ENCODE assay signal across 12 mouse cellular contexts in genomic region chr1:107914671-107915590, GRCm38 (mm10).
DNase-seq lines count a peak whose midpoint lies in the region; ATAC-seq and TF ChIP-seq lines count a peak whose summit lies in the region.
"Had no signal": no experiment of that assay in that cellular context is flagged by ENCODE, and none has a peak within 500 bp of the region (broad histone marks: within the 10 kb centered on the region; RNA-seq: fewer than 3 reads in every experiment).

No protein-coding gene starts in this region.

- H3K36me3 ChIP-seq in liver, adult 2 months (ENCODE audit: control insufficient read depth, insufficient read depth, low read length) = no peaks in the 10 kb centered on the region
- H3K36me3 ChIP-seq in liver, embryonic 11.5 days (ENCODE audit: control insufficient read depth, insufficient read depth, low read length) = no peaks in the 10 kb centered on the region
- H3K36me3 ChIP-seq in kidney, embryonic 15.5 days = no peaks in the 10 kb centered on the region
- no peaks in the 10 kb centered on the region for H3K36me3 ChIP-seq in neural tube, embryonic 14.5 days (ENCODE audit: control insufficient read depth, insufficient read depth, low read length)
- H3K36me3 ChIP-seq: stomach, embryonic 15.5 days had no signal

- DNase-seq in frontal cortex, postnatal 10 days (ENCODE audit: low spot score in 2 of 2) = no peak
- DNase-seq in liver, adult 2 months (ENCODE audit: extremely low read depth, low read depth, low spot score) = peak; percentile 70
- no peak for DNase-seq in liver, embryonic 11.5 days (ENCODE audit: low spot score)
- no peak for DNase-seq in cerebellum, adult 8-10 months
- no peak for DNase-seq in adrenal gland, adult 18-20 months (ENCODE audit: low spot score in 2 of 2)
- DNase-seq: gastrocnemius, postnatal 10 days; right cerebral cortex, postnatal 25 days had no signal

- peak; percentile 95 for ATAC-seq in frontal cortex, adult (ENCODE audit: low TSS enrichment)
- ATAC-seq in liver, embryonic 11.5 days (replicated peaks; ENCODE audit: low FRiP score) = no peak
- ATAC-seq in kidney, embryonic 15.5 days (replicated peaks; ENCODE audit: low FRiP score) = peak; percentile 59; the same call in 1 of the 2 replicates
- peak; percentile 67 for ATAC-seq in neural tube, embryonic 14.5 days (ENCODE audit: low read depth)

- no peak overlapping the region for H3K9ac ChIP-seq in liver, adult 2 months (ENCODE audit: low read depth, low read length)
- no peak overlapping the region for H3K9ac ChIP-seq in liver, embryonic 11.5 days (ENCODE audit: low read depth, low read length)
- H3K9ac ChIP-seq in kidney, embryonic 15.5 days = no peak overlapping the region
- H3K9ac ChIP-seq in neural tube, embryonic 14.5 days (replicated peaks; ENCODE audit: low read depth, low read length) = no peak overlapping the region
- H3K9ac ChIP-seq: stomach, embryonic 15.5 days had no signal

- H3K4me3 ChIP-seq in liver, adult 2 months (ENCODE audit: insufficient read depth, low read depth, low read length) = no peak overlapping the region
- no peak overlapping the region for H3K4me3 ChIP-seq in liver, embryonic 11.5 days (ENCODE audit: low read depth, low read length)
- H3K4me3 ChIP-seq in kidney, embryonic 15.5 days (replicated peaks) = no peak overlapping the region
- no peak overlapping the region for H3K4me3 ChIP-seq in neural tube, embryonic 14.5 days (ENCODE audit: low read depth, low read length)
- H3K4me3 ChIP-seq: layer of hippocampus, adult 2 months; stomach, embryonic 15.5 days had no signal

- H3K4me1 ChIP-seq in liver, adult 2 months (ENCODE audit: control insufficient read depth, insufficient read depth, low read length) = peaks cover 6% of the 10 kb centered on the region; the same call in 1 of the 2 replicates
- H3K4me1 ChIP-seq in liver, embryonic 11.5 days (replicated peaks; ENCODE audit: control insufficient read depth, insufficient read depth, low read length) = no peaks in the 10 kb centered on the region; the same call in 1 of the 2 replicates
- H3K4me1 ChIP-seq in kidney, embryonic 15.5 days = peaks cover 17% of the 10 kb centered on the region
- H3K4me1 ChIP-seq in neural tube, embryonic 14.5 days (ENCODE audit: control insufficient read depth, insufficient read depth, low read length) = 0 out of 2 replicates have a peak, but pooled peaks cover 4% of the 10 kb centered on the region
- H3K4me1 ChIP-seq: stomach, embryonic 15.5 days had no signal

- no peak overlapping the region for H3K4me2 ChIP-seq in liver, embryonic 11.5 days
- H3K4me2 ChIP-seq in kidney, embryonic 15.5 days = 0 out of 2 replicates have a peak overlapping the region, but pooled peaks have one; percentile 4
- H3K4me2 ChIP-seq in neural tube, embryonic 14.5 days (ENCODE audit: low read depth, low read length) = no peak overlapping the region
- H3K4me2 ChIP-seq: stomach, embryonic 15.5 days had no signal

- no peaks in the 10 kb centered on the region for H3K79me2 ChIP-seq in liver, adult 2 months (ENCODE audit: control insufficient read depth, insufficient read depth, low read length)

- H3K27me3 ChIP-seq in liver, adult 2 months (ENCODE audit: control insufficient read depth, insufficient read depth, low read length) = no peaks in the 10 kb centered on the region
- no peaks in the 10 kb centered on the region for H3K27me3 ChIP-seq in liver, embryonic 11.5 days (replicated peaks; ENCODE audit: control insufficient read depth, insufficient read depth, low read length)
- H3K27me3 ChIP-seq in kidney, embryonic 15.5 days = no peaks in the 10 kb centered on the region
- H3K27me3 ChIP-seq in neural tube, embryonic 14.5 days (ENCODE audit: control insufficient read depth, insufficient read depth, low read length) = no peaks in the 10 kb centered on the region
- H3K27me3 ChIP-seq: stomach, embryonic 15.5 days had no signal

- no peak overlapping the region for H3K27ac ChIP-seq in liver, adult 2 months (replicated peaks; ENCODE audit: insufficient read depth, low read depth, low read length)
- no peak overlapping the region for H3K27ac ChIP-seq in liver, embryonic 11.5 days (ENCODE audit: low read depth, low read length)
- 0 out of 2 replicates have a peak overlapping the region, but pooled peaks have one; percentile 9 for H3K27ac ChIP-seq in kidney, embryonic 15.5 days
- peak overlapping the region; percentile 45; the same call in 1 of the 2 replicates for H3K27ac ChIP-seq in neural tube, embryonic 14.5 days (ENCODE audit: low read depth, low read length)
- H3K27ac ChIP-seq: layer of hippocampus, adult 2 months; stomach, embryonic 15.5 days had no signal

- no peak for TF ChIP-seq POLR2A in liver, adult 2 months (IDR thresholded peaks at IDR 0.05; ENCODE audit: extremely low read depth, insufficient read depth, low read length)

- TF ChIP-seq CTCF in liver, adult 2 months (IDR thresholded peaks at IDR 0.05; ENCODE audit: low read depth, low read length) = no peak

- no peaks in the 10 kb centered on the region for H3K9me3 ChIP-seq in liver, embryonic 11.5 days (ENCODE audit: control insufficient read depth, low read length)
- H3K9me3 ChIP-seq in kidney, embryonic 15.5 days (replicated peaks) = no peaks in the 10 kb centered on the region
- no peaks in the 10 kb centered on the region for H3K9me3 ChIP-seq in neural tube, embryonic 14.5 days (ENCODE audit: control insufficient read depth, low read length)
- H3K9me3 ChIP-seq: stomach, embryonic 15.5 days had no signal

- WGBS in liver, adult 2 months = 40% methylated on average over 7 of the region's 7 CpGs
- WGBS in liver, embryonic 11.5 days = 49% methylated on average over 7 of the region's 7 CpGs
- WGBS in kidney, embryonic 15.5 days = 11% methylated on average over 7 of the region's 7 CpGs
- WGBS in neural tube, embryonic 14.5 days = 40% methylated on average over 7 of the region's 7 CpGs

Comparison
In these comparisons a context has a peak if more than half of its experiments do, and no peak if none do; other contexts are left out.
1. H3K27ac ChIP-seq: peak in kidney, embryonic 15.5 days (single experiment) and neural tube, embryonic 14.5 days (single experiment); none in liver, adult 2 months (single experiment) and liver, embryonic 11.5 days (single experiment).